ENCODE assay signal across 15 mouse cellular contexts in the genomic region with DNA sequence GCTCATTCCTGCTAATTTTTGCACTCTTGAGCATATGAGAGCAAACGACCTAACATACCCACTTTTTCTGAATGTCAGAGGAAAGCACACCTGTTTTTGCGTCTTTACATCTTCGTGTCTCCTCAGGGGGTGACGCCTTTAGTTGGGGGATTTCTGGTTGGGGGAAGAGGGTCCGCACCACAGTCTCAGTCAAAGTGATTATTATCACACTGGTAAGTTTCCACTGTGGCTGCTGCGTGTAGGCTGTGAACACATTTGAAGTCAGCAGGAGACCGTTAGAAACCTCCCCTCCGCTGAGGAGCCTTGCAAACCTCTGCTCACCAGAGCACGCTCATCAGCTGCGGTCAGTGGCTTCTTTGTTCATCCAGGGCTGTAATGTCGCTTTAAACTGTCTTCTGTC. TPM values are rescaled to one million over a fixed set of nuclear protein-coding genes. Genes with fewer than 3 reads are reported as not detected.
DNase-seq lines count a peak whose midpoint lies in the region; ATAC-seq and TF ChIP-seq lines count a peak whose summit lies in the region.
"Had no signal": no experiment of that assay in that cellular context is flagged by ENCODE, and none has a peak within 500 bp of the region (broad histone marks: within the 10 kb centered on the region; RNA-seq: fewer than 3 reads in every experiment).

No protein-coding gene starts in this region.

- no peak overlapping the region for H3K4me3 ChIP-seq in forebrain, embryonic 13.5 days
- H3K4me3 ChIP-seq in forebrain, postnatal 0 days (ENCODE audit: low read depth, low read length), result no peak overlapping the region
- no peak overlapping the region for H3K4me3 ChIP-seq in spleen, adult 2 months (ENCODE audit: extremely low read depth, insufficient read depth, insufficient read length)
- H3K4me3 ChIP-seq: erythroblast, embryonic 14.5 days; lung, embryonic 15.5 days; stomach, embryonic 15.5 days had no signal

- TF ChIP-seq CTCF in forebrain, postnatal 0 days (IDR thresholded peaks at IDR 0.05; ENCODE audit: low read depth), result no peak
- TF ChIP-seq CTCF in spleen, adult 2 months (IDR thresholded peaks at IDR 0.05; ENCODE audit: extremely low read depth, insufficient read depth, insufficient read length, insufficient replicate concordance), result no peak

- H3K36me3 ChIP-seq in forebrain, embryonic 13.5 days (ENCODE audit: poor library complexity, severe bottlenecking), result no peaks in the 10 kb centered on the region
- H3K36me3 ChIP-seq in forebrain, postnatal 0 days (ENCODE audit: insufficient read depth), result no peaks in the 10 kb centered on the region
- H3K36me3 ChIP-seq in spleen, adult 2 months (ENCODE audit: control insufficient read depth, insufficient read depth, low read length), result no peaks in the 10 kb centered on the region
- H3K36me3 ChIP-seq: lung, embryonic 15.5 days; stomach, embryonic 15.5 days had no signal

- no peaks in the 10 kb centered on the region for H3K27me3 ChIP-seq in forebrain, embryonic 13.5 days
- no peaks in the 10 kb centered on the region for H3K27me3 ChIP-seq in forebrain, postnatal 0 days (ENCODE audit: insufficient read depth, low read length)
- no peaks in the 10 kb centered on the region for H3K27me3 ChIP-seq in spleen, adult 2 months (ENCODE audit: control insufficient read depth, insufficient read depth, low read length)
- H3K27me3 ChIP-seq: CH12.LX; lung, embryonic 15.5 days; stomach, embryonic 15.5 days had no signal

- peak; percentile 43; the same call in 1 of the 2 replicates for ATAC-seq in forebrain, embryonic 13.5 days
- no peak for ATAC-seq in forebrain, postnatal 0 days

- H3K4me1 ChIP-seq in forebrain, embryonic 13.5 days, result peaks cover 5% of the 10 kb centered on the region; the same call in 1 of the 2 replicates
- H3K4me1 ChIP-seq in forebrain, postnatal 0 days (ENCODE audit: insufficient read depth), result no peaks in the 10 kb centered on the region
- no peaks in the 10 kb centered on the region for H3K4me1 ChIP-seq in spleen, adult 2 months (ENCODE audit: control insufficient read depth, insufficient read depth, insufficient read length)
- H3K4me1 ChIP-seq: lung, embryonic 15.5 days; stomach, embryonic 15.5 days had no signal

- no peak for TF ChIP-seq POLR2A in spleen, adult 2 months (IDR thresholded peaks at IDR 0.05; ENCODE audit: low read depth, low read length)

- H3K4me2 ChIP-seq in forebrain, embryonic 13.5 days, result no peak overlapping the region
- H3K4me2 ChIP-seq in forebrain, postnatal 0 days (ENCODE audit: low read depth), result no peak overlapping the region
- H3K4me2 ChIP-seq: lung, embryonic 15.5 days; stomach, embryonic 15.5 days had no signal

- DNase-seq in forebrain, postnatal 0 days, result no peak
- peak; percentile 6 to 23 for DNase-seq in spleen, adult 2 months (ENCODE audit: low read depth in 1 of 2, low spot score in 2 of 2)
- no peak for DNase-seq in spleen, postnatal 10 days (ENCODE audit: low spot score in 2 of 2)
- DNase-seq in natural killer cell, adult 2 months (ENCODE audit: low spot score in 2 of 2), result peak; percentile 36 to 53
- DNase-seq in adrenal gland, postnatal 10 days, result no peak
- no peak for DNase-seq in adrenal gland, adult 18-20 months (ENCODE audit: low spot score in 2 of 2)
- no peak for DNase-seq in right cerebral cortex, postnatal 4 days
- DNase-seq: cerebellum, adult 9-11 months; kidney, adult 11 months had no signal

- no peak overlapping the region for H3K27ac ChIP-seq in forebrain, embryonic 13.5 days
- H3K27ac ChIP-seq in forebrain, postnatal 0 days (ENCODE audit: low read depth, low read length), result no peak overlapping the region
- H3K27ac ChIP-seq in spleen, adult 2 months (ENCODE audit: insufficient read depth, low read length), result peak overlapping the region; percentile 46; the same call in 1 of the 2 replicates
- H3K27ac ChIP-seq: lung, embryonic 15.5 days; stomach, embryonic 15.5 days had no signal

- no peaks in the 10 kb centered on the region for H3K9me3 ChIP-seq in forebrain, embryonic 13.5 days (replicated peaks)
- no peaks in the 10 kb centered on the region for H3K9me3 ChIP-seq in forebrain, postnatal 0 days (ENCODE audit: low read length)
- H3K9me3 ChIP-seq: lung, embryonic 15.5 days; stomach, embryonic 15.5 days had no signal

- no peak overlapping the region for H3K9ac ChIP-seq in forebrain, embryonic 13.5 days
- no peak overlapping the region for H3K9ac ChIP-seq in forebrain, postnatal 0 days
- H3K9ac ChIP-seq: lung, embryonic 15.5 days; stomach, embryonic 15.5 days had no signal

- WGBS in forebrain, embryonic 13.5 days, result 19% methylated on average over 11 of the region's 11 CpGs
- WGBS in forebrain, postnatal 0 days, result 30% methylated on average over 11 of the region's 11 CpGs
- 65% methylated on average over 11 of the region's 11 CpGs for WGBS in spleen, adult 2 months

RNA-seq across cellular contexts. Expression of gene Spag16, which starts 58.1 kb away (rescaled TPM):
- 0.85 and 1.8 TPM in 2 replicates for polyA plus RNA-seq in forebrain, embryonic 13.5 days (2015; fragmentation: Nextera tagmentation; extraction: Ambion mirVana)
- 1.8 and 4.7 TPM in 2 replicates for total RNA-seq in forebrain, postnatal 0 days (2014; rRNA removed)
- 2.3 and 2.5 TPM in 2 replicates for polyA plus RNA-seq in forebrain, postnatal 0 days (2015; fragmentation: Nextera tagmentation; extraction: Ambion mirVana)
- not detected in 2 replicates for polyA plus RNA-seq in spleen, adult 2 months (2012; rRNA removed)
- not detected for total RNA-seq in adrenal gland, postnatal 10 days (2021)
- not detected for total RNA-seq in adrenal gland, adult 18-20 months (2021)
- total RNA-seq: CH12.LX; gastrocnemius, adult 8-10 months had no signal
- polyA plus RNA-seq: erythroblast, embryonic 14.5 days had no signal

Comparison
In these comparisons a context has a peak if more than half of its experiments do, and no peak if none do; other contexts are left out.
1. DNase-seq: peak in spleen, adult 2 months (2 of 2) and natural killer cell, adult 2 months (2 of 2); none in forebrain, postnatal 0 days (single experiment), spleen, postnatal 10 days (0 of 2), adrenal gland, postnatal 10 days (single experiment), adrenal gland, adult 18-20 months (0 of 2) and right cerebral cortex, postnatal 4 days (single experiment).